Mouse (Mus musculus): ENCODE results near the gene Tnnt3. TPM values are rescaled to one million over a fixed set of nuclear protein-coding genes. Genes with fewer than 3 reads are reported as not detected.

The Tnnt3 gene
- polyA plus RNA-seq, 1 experiment = 2.7 TPM

- Histone ChIP-seq H3K4me3 (ENCODE audit: low read depth, low read length) (no peak overlapping the region), H3K9ac (ENCODE audit: low read depth, poor library complexity, severe bottlenecking) (no peak overlapping the region), H3K4me1 (ENCODE audit: control insufficient read depth, insufficient read depth, low read length) (peaks cover 3% of the 10 kb centered on the region), H3K9me3 (replicated peaks; ENCODE audit: control insufficient read depth, insufficient read depth, low read length, poor library complexity, severe bottlenecking) (no peaks in the 10 kb centered on the region), H3K36me3 (ENCODE audit: control insufficient read depth, insufficient read depth, low read length, poor library complexity, severe bottlenecking) (no peaks in the 10 kb centered on the region), H3K27ac (ENCODE audit: insufficient read depth, low read length) (no peak overlapping the region), H3K27me3 (ENCODE audit: control insufficient read depth, insufficient read depth, low read length, poor library complexity, severe bottlenecking) (no peaks in the 10 kb centered on the region)
- TF ChIP-seq POLR2A (IDR thresholded peaks at IDR 0.05; ENCODE audit: insufficient read depth, low read length) = no peak
- no peak for TF ChIP-seq EP300 (IDR thresholded peaks at IDR 0.05; ENCODE audit: insufficient read depth, low read depth, low read length)
- TF ChIP-seq CTCF (IDR thresholded peaks at IDR 0.05; ENCODE audit: low read depth, low read length) = no peak
These were observed 41.2 kb downstream of the Tnnt3 start for GRCm38 (mm10) chr7:142539828-142540227.

DNA sequence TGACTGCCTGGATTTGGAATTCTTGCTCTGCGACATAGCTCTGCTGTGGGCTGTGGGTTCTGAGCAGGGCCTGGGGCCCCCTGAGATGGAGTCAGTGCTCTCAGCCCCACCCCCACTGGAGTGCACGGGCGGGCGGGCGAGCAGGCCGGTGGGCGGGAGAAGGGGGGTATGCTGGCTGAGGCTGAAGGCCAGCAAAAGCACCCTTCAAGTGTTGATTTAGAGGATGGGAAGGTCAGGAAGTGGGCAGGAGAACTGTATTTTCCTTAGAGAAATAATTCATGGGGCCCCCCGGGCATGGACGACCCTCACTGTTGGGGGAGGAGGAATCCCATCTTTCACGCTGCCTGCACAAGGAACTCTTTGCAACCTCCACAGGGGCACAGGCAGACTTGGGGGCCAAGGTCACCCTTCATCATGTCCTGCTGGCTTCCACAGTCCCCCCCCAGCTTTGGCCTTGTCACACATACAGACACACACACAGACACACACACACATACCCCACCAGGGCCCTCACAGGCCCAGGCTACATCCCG lies 44.2 kb downstream of the Tnnt3 start:
- Histone ChIP-seq H3K4me3 (ENCODE audit: low read depth, low read length) (no peak overlapping the region), H3K36me3 (ENCODE audit: control insufficient read depth, insufficient read depth, low read length, poor library complexity, severe bottlenecking) (no peaks in the 10 kb centered on the region), H3K9me3 (replicated peaks; ENCODE audit: control insufficient read depth, insufficient read depth, low read length, poor library complexity, severe bottlenecking) (no peaks in the 10 kb centered on the region), H3K9ac (ENCODE audit: low read depth, poor library complexity, severe bottlenecking) (no peak overlapping the region), H3K4me1 (ENCODE audit: control insufficient read depth, insufficient read depth, low read length) (no peaks in the 10 kb centered on the region), H3K27me3 (ENCODE audit: control insufficient read depth, insufficient read depth, low read length, poor library complexity, severe bottlenecking) (no peaks in the 10 kb centered on the region), H3K27ac (ENCODE audit: insufficient read depth, low read length) (no peak overlapping the region)
- no peak for TF ChIP-seq CTCF (IDR thresholded peaks at IDR 0.05; ENCODE audit: low read depth, low read length)
- no peak for TF ChIP-seq POLR2A (IDR thresholded peaks at IDR 0.05; ENCODE audit: insufficient read depth, low read length)
- no peak for TF ChIP-seq EP300 (IDR thresholded peaks at IDR 0.05; ENCODE audit: insufficient read depth, low read depth, low read length)

- Histone ChIP-seq H3K9me3 (replicated peaks; ENCODE audit: control insufficient read depth, insufficient read depth, low read length, poor library complexity, severe bottlenecking) (no peaks in the 10 kb centered on the region), H3K4me3 (ENCODE audit: low read depth, low read length) (no peak overlapping the region), H3K27me3 (ENCODE audit: control insufficient read depth, insufficient read depth, low read length, poor library complexity, severe bottlenecking) (no peaks in the 10 kb centered on the region), H3K36me3 (ENCODE audit: control insufficient read depth, insufficient read depth, low read length, poor library complexity, severe bottlenecking) (no peaks in the 10 kb centered on the region), H3K9ac (ENCODE audit: low read depth, poor library complexity, severe bottlenecking) (no peak overlapping the region), H3K27ac (ENCODE audit: insufficient read depth, low read length) (no peak overlapping the region), H3K4me1 (ENCODE audit: control insufficient read depth, insufficient read depth, low read length) (no peaks in the 10 kb centered on the region)
- TF ChIP-seq EP300 (IDR thresholded peaks at IDR 0.05; ENCODE audit: insufficient read depth, low read depth, low read length) = no peak
- TF ChIP-seq POLR2A (IDR thresholded peaks at IDR 0.05; ENCODE audit: insufficient read depth, low read length) = no peak
- TF ChIP-seq CTCF (IDR thresholded peaks at IDR 0.05; ENCODE audit: low read depth, low read length) = no peak
These were observed 47.3 kb downstream of the Tnnt3 start for GRCm38 (mm10) chr7:142545967-142546366.

GRCm38 (mm10) chr7:142547874-142548273 lies 49.2 kb downstream of the Tnnt3 start:
- no peak overlapping the region for H3K9ac ChIP-seq (ENCODE audit: low read depth, poor library complexity, severe bottlenecking)
- H3K4me1 ChIP-seq (ENCODE audit: control insufficient read depth, insufficient read depth, low read length) = peaks cover 1% of the 10 kb centered on the region
- no peak for TF ChIP-seq CTCF (IDR thresholded peaks at IDR 0.05; ENCODE audit: low read depth, low read length)
- TF ChIP-seq EP300 (IDR thresholded peaks at IDR 0.05; ENCODE audit: insufficient read depth, low read depth, low read length) = no peak
- no peak for TF ChIP-seq POLR2A (IDR thresholded peaks at IDR 0.05; ENCODE audit: insufficient read depth, low read length)

DNA sequence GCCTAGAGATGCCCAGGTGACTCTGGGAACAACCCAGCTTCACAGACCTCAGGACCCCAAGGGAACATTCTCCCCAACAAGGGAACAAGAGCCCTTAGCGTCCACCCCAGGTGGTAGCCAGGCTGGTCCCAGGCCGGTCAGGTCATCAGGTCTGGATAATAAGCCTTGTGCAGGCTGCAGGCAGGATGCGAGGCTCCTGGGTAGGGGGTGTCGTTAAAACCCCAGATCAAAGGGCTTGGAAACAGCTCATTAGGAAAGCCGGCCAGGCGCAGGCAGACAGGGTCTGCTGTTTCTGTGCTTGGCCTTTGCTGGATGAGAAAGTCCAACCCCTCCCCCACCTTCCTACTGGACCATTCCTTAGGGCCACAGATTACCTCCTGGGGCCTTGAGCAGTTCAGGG lies 50.1 kb downstream of the Tnnt3 start:
- Histone ChIP-seq H3K4me3 (ENCODE audit: low read depth, low read length) (no peak overlapping the region), H3K4me1 (ENCODE audit: control insufficient read depth, insufficient read depth, low read length) (peaks cover 3% of the 10 kb centered on the region), H3K36me3 (ENCODE audit: control insufficient read depth, insufficient read depth, low read length, poor library complexity, severe bottlenecking) (no peaks in the 10 kb centered on the region), H3K27ac (ENCODE audit: insufficient read depth, low read length) (no peak overlapping the region), H3K27me3 (ENCODE audit: control insufficient read depth, insufficient read depth, low read length, poor library complexity, severe bottlenecking) (no peaks in the 10 kb centered on the region), H3K9ac (ENCODE audit: low read depth, poor library complexity, severe bottlenecking) (no peak overlapping the region), H3K9me3 (replicated peaks; ENCODE audit: control insufficient read depth, insufficient read depth, low read length, poor library complexity, severe bottlenecking) (no peaks in the 10 kb centered on the region)
- TF ChIP-seq POLR2A (IDR thresholded peaks at IDR 0.05; ENCODE audit: insufficient read depth, low read length) (no peak), EP300 (IDR thresholded peaks at IDR 0.05; ENCODE audit: insufficient read depth, low read depth, low read length) (no peak), CTCF (IDR thresholded peaks at IDR 0.05; ENCODE audit: low read depth, low read length) (no peak)

More at GRCm38 (mm10) chr7:142547874-142548273, 49.2 kb downstream of the Tnnt3 start:
- Histone ChIP-seq H3K27me3 (ENCODE audit: control insufficient read depth, insufficient read depth, low read length, poor library complexity, severe bottlenecking) (no peaks in the 10 kb centered on the region), H3K36me3 (ENCODE audit: control insufficient read depth, insufficient read depth, low read length, poor library complexity, severe bottlenecking) (no peaks in the 10 kb centered on the region), H3K9me3 (replicated peaks; ENCODE audit: control insufficient read depth, insufficient read depth, low read length, poor library complexity, severe bottlenecking) (no peaks in the 10 kb centered on the region), H3K27ac (ENCODE audit: insufficient read depth, low read length) (no peak overlapping the region), H3K4me3 (ENCODE audit: low read depth, low read length) (no peak overlapping the region)

GRCm38 (mm10) chr7:142549941-142550763 lies 51.5 kb downstream of the Tnnt3 start:
- H3K27me3 ChIP-seq (ENCODE audit: control insufficient read depth, insufficient read depth, low read length, poor library complexity, severe bottlenecking) = no peaks in the 10 kb centered on the region
- H3K9me3 ChIP-seq (replicated peaks; ENCODE audit: control insufficient read depth, insufficient read depth, low read length, poor library complexity, severe bottlenecking) = no peaks in the 10 kb centered on the region
- no peak overlapping the region for H3K9ac ChIP-seq (ENCODE audit: low read depth, poor library complexity, severe bottlenecking)
- TF ChIP-seq POLR2A (IDR thresholded peaks at IDR 0.05; ENCODE audit: insufficient read depth, low read length) (no peak), CTCF (IDR thresholded peaks at IDR 0.05; ENCODE audit: low read depth, low read length) (no peak), EP300 (IDR thresholded peaks at IDR 0.05; ENCODE audit: insufficient read depth, low read depth, low read length) (no peak)
- no peak overlapping the region for H3K27ac ChIP-seq (ENCODE audit: insufficient read depth, low read length)
- no peaks in the 10 kb centered on the region for H3K36me3 ChIP-seq (ENCODE audit: control insufficient read depth, insufficient read depth, low read length, poor library complexity, severe bottlenecking)
- H3K4me3 ChIP-seq (ENCODE audit: low read depth, low read length) = no peak overlapping the region
- peaks cover 3% of the 10 kb centered on the region for H3K4me1 ChIP-seq (ENCODE audit: control insufficient read depth, insufficient read depth, low read length)
